Mouse (Mus musculus) embryonic stem cell, embryonic (primary cell): ENCODE measurements around the gene Ubn1.

ENCODE experiments used
- CTCF ChIA-PET, 4 experiments: fragments of 300-600 bp in 2 of 4; fragments of 350-600 bp in 2 of 4; sonication (Branson Sonifier 250); formaldehyde crosslinking; loops; one replicate each; lab custom pipeline; 2022; ENCODE audit warnings: inconsistent platforms in 2 of 4; lab: Charles Lee
- POLR2A ChIA-PET, 4 experiments: fragments of 300-600 bp in 2 of 4; fragments of 350-600 bp in 2 of 4; sonication (Branson Sonifier 250); formaldehyde crosslinking; loops; one replicate each; lab custom pipeline; 2022; ENCODE audit warnings: antibody characterized with exemption in 4 of 4, inconsistent platforms in 1 of 4; lab: Charles Lee

Ubn1 gene

GRCm38 (mm10) chr16:5119385-5119784 lies 69.5 kb downstream of the Ubn1 start:
- CTCF ChIA-PET, result interaction anchor here in 3 of 4 experiments (0.6 to 1.5 kb wide), 6 partner anchors 10 to 205 kb away, joined by 3 to 5 read pairs (median 3); no protein-coding TSS in a partner anchor
- POLR2A ChIA-PET, result interaction anchor here in 1 of 4 experiments (1.0 to 1.2 kb wide), 2 partner anchors 84 to 106 kb away, joined by 3 read pairs; partner anchors contain the start of genes Nagpa and Rogdi

- POLR2A ChIA-PET, result interaction anchor here in 1 of 4 experiments (1.0 to 1.2 kb wide), 2 partner anchors 84 to 107 kb away, joined by 3 read pairs; partner anchors contain the start of genes Nagpa and Rogdi
These were observed 70.0 kb downstream of the Ubn1 start for GRCm38 (mm10) chr16:5119845-5120244.

GRCm38 (mm10) chr16:5123476-5123875 lies 73.6 kb downstream of the Ubn1 start:
- ChIA-PET CTCF (interaction anchor here in 1 of 4 experiments (0.5 kb wide), 1 partner anchor 36 kb away, joined by 3 read pairs; no protein-coding TSS in a partner anchor), POLR2A (no interaction called here)

More at GRCm38 (mm10) chr16:5119845-5120244, 70.0 kb downstream of the Ubn1 start:
- CTCF ChIA-PET, result interaction anchor here in 3 of 4 experiments (0.6 to 1.3 kb wide), 5 partner anchors 9 to 24 kb away, joined by 3 to 5 read pairs (median 3); no protein-coding TSS in a partner anchor

GRCm38 (mm10) chr16:5130196-5130595 lies 80.3 kb downstream of the Ubn1 start:
- ChIA-PET CTCF (interaction anchor here in 3 of 4 experiments (0.6 to 1.2 kb wide), 5 partner anchors 10 to 463 kb away, joined by 3 to 10 read pairs (median 4); no protein-coding TSS in a partner anchor), POLR2A (interaction anchor here in 3 of 4 experiments (0.7 to 1.1 kb wide), 3 partner anchors 28 to 412 kb away, joined by 3 to 6 read pairs (median 3); no protein-coding TSS in a partner anchor)

- POLR2A ChIA-PET, result interaction anchor here in 2 of 4 experiments (0.8 to 0.9 kb wide), 2 partner anchors 42 to 113 kb away, joined by 3 read pairs; no protein-coding TSS in a partner anchor
- CTCF ChIA-PET, result interaction anchor here in 3 of 4 experiments (0.6 to 1.2 kb wide), 5 partner anchors 10 to 675 kb away, joined by 3 to 10 read pairs (median 4); no protein-coding TSS in a partner anchor
These were observed 80.9 kb downstream of the Ubn1 start for GRCm38 (mm10) chr16:5130766-5131165.

- ChIA-PET POLR2A (interaction anchor here in 2 of 4 experiments (0.6 to 0.9 kb wide), 2 partner anchors 43 to 269 kb away, joined by 3 to 4 read pairs; no protein-coding TSS in a partner anchor), CTCF (interaction anchor here in 1 of 4 experiments (0.6 to 1.1 kb wide), 2 partner anchors 63 to 674 kb away, joined by 3 read pairs; no protein-coding TSS in a partner anchor)
These were observed 81.5 kb downstream of the Ubn1 start for GRCm38 (mm10) chr16:5131251-5131922.

- CTCF ChIA-PET, result interaction anchor here in 1 of 4 experiments (1.1 kb wide), 1 partner anchor 124 kb away, joined by 3 read pairs; the partner anchor contains the start of gene Eef2kmt
- POLR2A ChIA-PET, result interaction anchor here in 2 of 4 experiments (1.0 to 1.4 kb wide), 2 partner anchors 20 to 252 kb away, joined by 5 read pairs; no protein-coding TSS in a partner anchor
These were observed 82.5 kb downstream of the Ubn1 start, which contains the start of gene Ppl for GRCm38 (mm10) chr16:5132401-5132801. Gene Ppl, minus strand, starts transcription at chr16:5132421.

- CTCF ChIA-PET, result no interaction called here
- POLR2A ChIA-PET, result interaction anchor here in 2 of 4 experiments (0.8 to 1.4 kb wide), 5 partner anchors 22 to 192 kb away, joined by 3 to 4 read pairs (median 3); partner anchors contain the start of genes Rogdi (in 1 of the 2) and Ubn1 (in 1 of the 2)
These were observed 84.9 kb downstream of the Ubn1 start for GRCm38 (mm10) chr16:5134623-5135330.

- ChIA-PET POLR2A (interaction anchor here in 1 of 4 experiments (0.9 kb wide), 1 partner anchor 30 kb away, joined by 3 read pairs; no protein-coding TSS in a partner anchor), CTCF (no interaction called here)
These were observed 85.8 kb downstream of the Ubn1 start for GRCm38 (mm10) chr16:5135551-5136261.
